Mouse (Mus musculus) right cerebral cortex, postnatal 4 days (tissue): ENCODE measurements around the gene Eif3k.

Source experiments
- DNase-seq: peaks from one replicate; pipeline ENCODE4 v3.0.0-alpha.2; 2022

The Eif3k gene

DNA sequence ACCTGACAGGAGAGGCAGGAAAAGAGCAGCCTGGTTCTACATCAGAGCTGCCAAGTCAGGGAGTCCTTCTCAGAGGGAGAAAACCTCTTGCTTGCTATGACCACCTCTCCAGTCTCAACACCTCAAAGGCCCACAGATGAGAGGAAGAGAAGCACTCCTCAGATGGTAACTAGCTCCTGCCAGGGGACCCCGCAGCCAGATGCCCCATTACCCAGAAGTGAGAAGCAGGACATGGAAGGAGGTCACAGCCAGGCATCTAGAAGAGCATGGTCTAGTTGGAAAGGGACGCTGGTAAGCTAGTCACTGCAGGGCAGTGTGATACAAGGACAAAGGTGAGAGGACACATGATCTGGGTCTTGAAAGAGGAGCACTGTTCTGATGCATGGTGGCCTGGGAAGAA is 47.8 kb downstream of the Eif3k start:
- DNase-seq: no peak

DNA sequence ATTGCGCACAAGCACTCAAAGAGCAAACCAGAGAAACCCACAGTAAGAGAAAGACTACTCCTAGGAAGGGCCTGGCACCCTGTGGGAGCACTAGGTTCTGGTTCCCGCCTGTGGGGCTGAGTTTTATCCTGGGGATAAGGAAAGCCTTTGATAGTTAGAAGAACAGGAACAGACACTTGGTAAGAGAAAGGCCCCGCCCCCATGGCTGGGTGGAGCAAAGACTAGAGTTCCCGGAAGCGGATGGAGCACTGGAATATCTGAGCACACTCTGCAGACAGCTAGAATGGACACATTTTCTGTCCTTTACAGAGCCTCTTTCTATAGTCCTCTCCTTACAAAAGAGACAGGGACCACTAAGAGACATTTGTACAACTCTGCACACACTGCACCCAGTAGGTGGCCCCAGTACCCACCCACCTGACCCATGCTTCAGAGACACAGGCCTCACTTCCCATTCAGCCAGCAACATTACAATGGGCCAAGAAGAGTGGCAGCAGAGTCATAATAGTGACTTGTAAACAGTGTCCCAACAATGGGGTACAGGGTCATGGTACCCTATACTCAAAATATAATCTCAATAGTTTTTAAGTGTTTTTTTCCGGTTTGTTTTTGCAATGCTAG is 49.1 kb downstream of the Eif3k start:
- no peak for DNase-seq

DNA sequence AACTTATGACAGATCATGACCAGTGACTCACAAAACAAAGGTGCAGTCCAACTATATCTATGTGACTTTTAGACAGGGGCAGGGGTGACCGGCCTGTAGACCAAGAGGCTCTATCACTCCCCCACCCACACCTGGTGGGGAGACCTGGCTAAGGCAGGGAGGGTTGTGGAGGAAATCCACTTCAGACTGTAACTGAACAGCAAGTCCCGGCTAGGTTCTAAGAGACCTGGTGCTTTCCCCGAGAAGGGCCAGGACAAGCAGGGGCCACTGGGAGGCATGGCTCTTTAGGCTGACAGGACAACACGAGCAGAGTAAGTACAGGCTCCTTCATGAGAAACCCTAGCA is 50.0 kb downstream of the Eif3k start:
- DNase-seq: no peak

DNA sequence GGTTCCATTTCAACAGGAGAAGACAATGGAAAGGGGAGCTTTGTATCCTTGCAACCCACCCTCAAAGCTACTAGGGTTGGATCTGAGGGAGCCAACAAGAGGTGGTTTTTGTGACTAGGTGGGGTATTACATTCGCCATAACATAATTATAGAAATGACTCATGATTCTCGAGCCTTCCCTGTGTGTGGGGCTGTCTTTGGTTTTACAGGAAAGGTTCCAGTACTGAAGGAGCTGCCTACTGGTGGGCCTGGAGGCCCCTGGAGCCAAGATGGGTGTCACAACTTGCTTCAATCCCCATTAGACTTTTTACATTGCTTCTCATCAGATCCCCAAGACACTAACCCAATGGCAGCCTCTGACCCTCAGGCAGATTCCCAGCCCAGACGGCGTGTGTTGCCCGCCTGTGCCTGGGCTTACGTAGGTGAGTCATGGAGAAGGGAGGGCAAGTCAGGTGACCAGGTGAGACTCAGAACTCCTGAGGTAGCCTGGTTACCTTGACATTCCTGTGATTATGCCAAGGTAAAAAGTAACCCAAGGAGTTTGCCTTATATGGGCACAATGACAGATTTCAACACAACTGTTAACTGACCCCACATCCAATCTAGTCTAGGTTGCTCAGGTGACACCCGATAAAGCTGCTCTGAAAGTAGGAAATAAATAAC is 50.5 kb downstream of the Eif3k start:
- DNase-seq: no peak

DNA sequence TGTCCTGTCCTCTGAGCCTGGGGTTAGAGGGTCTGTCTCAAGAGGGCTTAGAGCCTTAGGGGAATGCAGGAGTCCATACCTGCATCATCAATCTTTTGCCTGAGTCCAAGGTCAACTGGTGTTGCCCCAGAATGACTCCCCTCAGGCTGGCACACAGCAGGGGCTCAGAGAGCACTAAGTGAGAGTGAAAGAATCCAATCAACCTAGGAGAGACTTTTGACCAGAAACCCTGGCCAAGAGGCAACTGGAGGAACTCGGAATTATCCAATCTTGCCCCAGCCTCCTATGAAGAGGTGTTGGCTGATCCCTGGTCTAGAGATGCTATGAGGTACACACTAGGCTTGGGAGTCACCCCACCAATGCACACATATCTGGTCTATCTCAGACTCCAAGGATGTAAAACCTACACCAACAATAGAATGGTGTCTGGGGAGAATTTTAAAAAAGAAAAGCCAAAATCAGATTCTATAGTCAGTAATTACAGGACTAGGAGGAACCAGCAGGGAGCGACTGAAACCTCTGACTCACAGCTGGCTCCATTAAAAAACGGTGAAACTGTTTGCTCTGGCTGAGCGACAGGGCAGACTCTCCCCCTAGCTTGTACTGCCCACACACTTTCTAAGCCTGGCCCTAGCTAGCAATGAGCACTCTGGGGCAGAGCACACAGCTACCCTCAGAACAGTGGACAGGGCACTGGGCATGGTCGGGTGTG is 51.2 kb downstream of the Eif3k start:
- DNase-seq: no peak

DNA sequence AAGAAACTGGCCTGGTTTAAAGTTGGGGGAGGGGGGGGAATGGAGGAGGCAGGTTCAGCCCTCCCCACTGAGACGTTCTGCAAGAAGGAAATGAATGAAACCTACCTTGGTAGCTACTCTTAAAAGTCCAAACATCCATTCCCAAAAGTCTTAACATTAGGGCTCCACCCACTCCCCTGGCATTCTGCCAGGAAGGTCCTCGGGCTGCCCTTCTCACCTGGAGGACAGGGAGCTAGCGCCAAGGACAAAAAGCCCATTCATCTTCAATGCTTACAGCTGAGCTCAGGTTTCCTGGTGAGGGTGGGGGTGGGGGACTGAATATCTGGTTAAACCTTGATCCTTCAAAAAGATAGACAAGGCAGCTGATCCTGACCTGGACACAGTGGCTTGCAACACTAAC is 52.3 kb downstream of the Eif3k start:
- DNase-seq: no peak

DNA sequence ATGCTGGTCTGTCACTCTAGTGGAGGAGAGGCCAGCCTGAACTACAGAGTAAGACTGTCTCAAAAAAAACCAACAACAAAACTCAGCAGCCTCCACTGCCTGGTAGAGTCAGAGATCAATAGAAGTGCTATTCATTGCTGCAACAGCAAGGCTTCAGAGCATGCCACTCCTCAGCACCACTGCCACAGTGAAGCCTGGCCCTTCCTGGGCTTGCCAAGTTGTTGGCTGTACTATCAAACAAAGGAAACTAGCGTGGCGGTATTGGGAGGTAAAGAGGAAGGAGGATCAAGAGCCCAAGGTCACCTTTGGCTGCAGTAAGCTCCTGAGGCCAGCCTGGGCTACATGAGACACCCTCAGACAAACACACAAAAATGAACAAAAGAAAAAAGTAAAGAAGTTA is 55.5 kb downstream of the Eif3k start:
- no peak for DNase-seq

DNA sequence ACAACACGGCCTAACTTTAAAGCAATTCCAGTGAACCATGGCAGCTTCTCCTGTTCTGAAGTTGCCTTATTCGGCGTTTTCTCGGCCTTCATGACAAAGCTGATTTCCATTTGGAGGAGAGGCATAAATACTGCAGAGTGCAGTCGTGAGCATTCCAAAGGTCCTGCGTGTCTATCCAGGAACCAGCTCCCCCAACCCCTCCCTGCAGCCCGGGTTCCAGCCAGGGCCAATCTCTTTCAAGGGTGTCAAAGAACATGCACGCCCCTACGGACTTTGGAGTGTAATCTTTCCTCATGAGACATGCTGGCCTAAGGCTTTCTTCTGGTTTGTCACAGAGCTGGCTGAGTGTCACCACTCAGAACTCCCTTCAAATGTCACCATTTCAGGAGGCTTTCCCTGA is 56.3 kb downstream of the Eif3k start:
- no peak for DNase-seq

DNA sequence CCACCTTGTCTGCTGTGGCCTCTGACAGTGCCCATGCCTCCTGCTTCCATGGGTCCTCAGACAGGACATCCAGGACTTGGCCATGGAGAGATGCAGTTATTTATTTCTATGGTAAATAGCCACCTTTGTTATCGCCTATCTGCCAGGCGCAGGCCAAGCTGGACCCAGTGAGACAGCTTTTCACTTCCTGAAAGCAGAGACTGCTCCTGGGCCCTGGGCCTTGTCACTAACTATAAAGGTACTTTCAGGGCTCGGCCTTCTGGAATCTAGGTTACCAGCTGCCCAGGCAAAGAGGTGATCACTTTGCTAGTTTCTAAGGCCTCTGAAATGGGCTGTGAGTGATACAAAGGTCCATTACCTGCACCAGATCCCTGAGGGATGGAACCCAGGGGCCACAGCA is 56.9 kb downstream of the Eif3k start:
- no peak for DNase-seq

DNA sequence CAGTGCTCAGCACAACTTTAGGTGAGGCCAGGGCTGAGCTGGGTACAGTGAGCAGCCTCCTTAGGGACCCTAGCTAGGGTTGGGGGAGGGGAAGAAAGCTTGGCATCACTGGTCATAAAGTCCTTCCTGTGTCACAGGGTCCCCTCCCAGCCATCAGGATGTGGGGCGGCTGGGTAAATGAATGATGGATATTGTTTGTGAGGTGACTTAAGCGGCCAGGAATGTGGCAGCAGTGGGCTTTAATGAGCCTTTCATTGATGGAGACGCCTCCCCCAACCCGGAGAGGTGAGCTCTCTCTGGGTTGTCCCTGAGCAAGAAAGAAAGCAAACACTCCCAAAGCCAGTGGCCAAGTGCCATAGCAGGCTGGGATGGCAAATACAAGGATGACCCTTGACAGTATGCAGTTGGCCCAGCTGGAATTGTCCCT is 57.8 kb downstream of the Eif3k start:
- no peak for DNase-seq

DNA sequence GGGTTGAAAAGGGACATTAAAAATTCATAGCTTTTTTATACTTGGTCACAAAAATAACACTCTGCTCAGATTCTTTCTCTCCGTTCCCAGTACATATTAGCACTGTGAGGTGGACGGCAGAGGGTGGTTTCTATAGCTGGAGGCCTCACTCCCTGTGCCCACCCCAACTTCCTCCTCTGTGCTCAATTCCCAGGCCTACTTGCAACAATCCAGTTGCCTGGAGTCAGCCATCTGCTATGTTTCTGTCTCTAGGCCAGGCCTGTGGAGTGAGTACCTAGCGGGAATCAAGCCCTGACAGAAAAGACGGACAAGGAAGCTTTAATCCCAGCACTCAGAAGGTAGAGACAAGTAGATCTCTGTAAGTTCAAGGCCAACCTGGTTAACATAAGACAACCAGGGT is 59.1 kb downstream of the Eif3k start:
- no peak for DNase-seq

DNA sequence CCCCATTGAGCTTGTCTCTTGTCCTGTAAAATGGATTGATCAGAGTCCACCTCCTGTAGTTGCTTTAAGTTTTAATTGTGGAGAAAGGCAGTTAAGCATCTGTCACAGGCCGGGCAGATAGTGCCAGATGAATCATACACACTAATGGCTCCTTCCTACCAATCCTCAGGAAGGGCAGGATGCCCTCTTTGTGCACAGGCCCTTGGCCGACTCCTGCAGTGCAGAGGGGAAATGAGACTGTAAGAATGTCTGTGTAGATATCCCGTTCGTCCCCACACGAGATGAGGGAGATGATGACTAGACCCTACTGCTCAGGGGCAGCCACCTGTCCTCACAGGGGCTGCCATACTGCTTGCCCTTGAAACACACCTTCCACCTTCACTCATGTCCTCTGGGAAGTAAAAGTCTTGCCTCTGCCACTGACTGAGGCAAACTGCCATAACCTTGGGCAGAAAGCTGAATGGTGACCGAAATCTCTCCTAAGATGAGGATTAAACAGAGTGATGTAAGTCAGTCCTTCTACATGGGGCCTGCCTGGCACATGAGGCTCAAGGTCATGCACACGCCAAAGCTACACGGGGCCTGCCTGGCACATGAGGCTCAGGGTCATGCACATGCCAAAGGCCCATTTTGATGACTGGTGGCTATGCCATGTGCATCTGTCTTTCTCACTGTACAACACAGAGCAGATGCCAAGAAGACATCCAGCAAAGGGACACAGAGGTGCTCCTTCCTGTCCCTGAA is 59.8 kb downstream of the Eif3k start:
- no peak for DNase-seq
